Comparison of ENCODE assay signal across 7 mouse cellular contexts in the genomic region with DNA sequence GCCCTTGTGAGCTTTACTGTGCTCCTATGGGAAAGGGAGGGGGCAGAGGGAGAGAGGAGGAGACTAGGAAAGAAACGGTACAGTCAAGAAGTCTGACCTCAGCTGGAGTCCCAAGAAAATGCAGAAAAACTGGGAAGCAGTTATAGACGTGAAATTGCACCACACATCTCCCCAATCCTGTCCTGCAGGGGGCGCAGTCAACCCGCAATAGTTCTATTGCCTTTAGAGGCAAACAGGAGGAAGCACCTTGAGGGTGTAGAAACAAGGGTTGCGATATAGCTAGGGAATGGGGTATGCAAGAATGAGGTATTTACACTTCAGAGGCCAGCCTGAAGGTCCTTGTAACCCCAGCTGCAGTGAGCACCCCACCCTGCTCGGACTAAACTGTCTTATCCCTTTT.
DNase-seq lines count a peak whose midpoint lies in the region; ATAC-seq and TF ChIP-seq lines count a peak whose summit lies in the region.

No protein-coding gene starts in this region.

- no peak overlapping the region for H3K4me2 ChIP-seq in liver, postnatal 0 days (ENCODE audit: low read depth, low read length)

- no peaks in the 10 kb centered on the region for H3K27me3 ChIP-seq in ES-Bruce4 (ENCODE audit: control insufficient read depth, insufficient read depth, low read length, poor library complexity, severe bottlenecking)
- no peaks in the 10 kb centered on the region for H3K27me3 ChIP-seq in liver, postnatal 0 days (ENCODE audit: insufficient read depth, low read length)
- H3K27me3 ChIP-seq in small intestine, adult 2 months (ENCODE audit: control insufficient read depth, insufficient read depth, low read length) = no peaks in the 10 kb centered on the region

- H3K9me3 ChIP-seq in ES-Bruce4 (replicated peaks; ENCODE audit: control insufficient read depth, insufficient read depth, low read length, poor library complexity, severe bottlenecking) = no peaks in the 10 kb centered on the region
- no peaks in the 10 kb centered on the region for H3K9me3 ChIP-seq in liver, postnatal 0 days (ENCODE audit: low read length)

- TF ChIP-seq CTCF in ES-Bruce4 (IDR thresholded peaks at IDR 0.05; ENCODE audit: low read depth, low read length) = peak; percentile 88
- peak; percentile 89 for TF ChIP-seq CTCF in liver, postnatal 0 days (IDR thresholded peaks at IDR 0.05; ENCODE audit: low read depth)
- TF ChIP-seq CTCF in small intestine, adult 2 months (IDR thresholded peaks at IDR 0.05; ENCODE audit: extremely low read depth, insufficient read length, insufficient replicate concordance, low read depth, low read length) = peak; percentile 65; the same call in 1 of the 2 replicates

- DNase-seq in A20 (ENCODE audit: low read depth, low spot score) = peak; percentile 60
- DNase-seq in c-Kit-positive CD71-negative TER-119-negative erythroid progenitor cells, embryonic 14.5 days (ENCODE audit: low read depth) = peak; percentile 53
- peak; percentile 27 to 90 for DNase-seq in frontal cortex, adult 2 months (ENCODE audit: extremely low spot score in 1 of 2, low spot score in 1 of 2)
- DNase-seq in kidney, postnatal 14 days = peak; percentile 43
- DNase-seq in liver, postnatal 0 days = peak; percentile 81

- no peak overlapping the region for H3K27ac ChIP-seq in ES-Bruce4 (ENCODE audit: insufficient read depth, low read length)
- no peak overlapping the region for H3K27ac ChIP-seq in liver, postnatal 0 days (ENCODE audit: low read depth)
- no peak overlapping the region for H3K27ac ChIP-seq in small intestine, adult 2 months (ENCODE audit: insufficient read depth, low read depth, low read length)

- no peak overlapping the region for H3K4me3 ChIP-seq in ES-Bruce4 (ENCODE audit: low read depth, low read length)
- no peak overlapping the region for H3K4me3 ChIP-seq in liver, postnatal 0 days (ENCODE audit: low read depth, low read length)
- no peak overlapping the region for H3K4me3 ChIP-seq in small intestine, adult 2 months (ENCODE audit: low read depth, low read length)

- ATAC-seq in liver, postnatal 0 days = no peak

- H3K9ac ChIP-seq in ES-Bruce4 (ENCODE audit: low read depth, poor library complexity, severe bottlenecking) = no peak overlapping the region
- no peak overlapping the region for H3K9ac ChIP-seq in liver, postnatal 0 days (replicated peaks)

- H3K36me3 ChIP-seq in ES-Bruce4 (ENCODE audit: control insufficient read depth, insufficient read depth, low read length, poor library complexity, severe bottlenecking) = no peaks in the 10 kb centered on the region
- no peaks in the 10 kb centered on the region for H3K36me3 ChIP-seq in liver, postnatal 0 days (replicated peaks; ENCODE audit: insufficient read depth, low read length)
- no peaks in the 10 kb centered on the region for H3K36me3 ChIP-seq in small intestine, adult 2 months (ENCODE audit: control insufficient read depth, insufficient read depth, low read length)

- no peaks in the 10 kb centered on the region for H3K4me1 ChIP-seq in ES-Bruce4 (ENCODE audit: control insufficient read depth, insufficient read depth, low read length)
- no peaks in the 10 kb centered on the region for H3K4me1 ChIP-seq in liver, postnatal 0 days (ENCODE audit: insufficient read depth)
- H3K4me1 ChIP-seq in small intestine, adult 2 months (ENCODE audit: control insufficient read depth, insufficient read depth, insufficient read length, low read length) = no peaks in the 10 kb centered on the region

- TF ChIP-seq POLR2A in ES-Bruce4 (IDR thresholded peaks at IDR 0.05; ENCODE audit: insufficient read depth, low read length) = no peak
- TF ChIP-seq POLR2A in small intestine, adult 2 months (IDR thresholded peaks at IDR 0.05; ENCODE audit: low read depth, low read length) = no peak

- 9% methylated on average over 6 of the region's 6 CpGs for WGBS in liver, postnatal 0 days (ENCODE audit: insufficient replicate concordance)
- WGBS in small intestine, adult 2 months = 16% methylated on average over 6 of the region's 6 CpGs

- no peak for TF ChIP-seq EP300 in ES-Bruce4 (IDR thresholded peaks at IDR 0.05; ENCODE audit: insufficient read depth, low read depth, low read length)
- TF ChIP-seq EP300 in liver, postnatal 0 days (IDR thresholded peaks at IDR 0.05; ENCODE audit: low read depth) = no peak
